Mouse (Mus musculus) gastrocnemius, adult 18-20 months (tissue): ENCODE results near the gene Dazap2. TPM values are rescaled to one million over a fixed set of nuclear protein-coding genes. Genes with fewer than 3 reads are reported as not detected.
"Not testable (repeated sequence)": the region's sequence is repeated elsewhere in the genome, so short reads cannot be mapped to it uniquely, and the experiment has no call there.

Experiments used
- DNase-seq: peaks from one replicate; pipeline ENCODE4 v3.0.0; 2021; ENCODE audit warnings: low spot score
- total RNA-seq, 2 experiments: library from RNA; stranded (reverse); gene quantifications; 2 replicates each; pipeline ENCODE4 v1.2.3; 2021

Gene Dazap2
- total RNA-seq, 2 experiments from 2014 or later, result 71.6 to 73.4 TPM

DNA sequence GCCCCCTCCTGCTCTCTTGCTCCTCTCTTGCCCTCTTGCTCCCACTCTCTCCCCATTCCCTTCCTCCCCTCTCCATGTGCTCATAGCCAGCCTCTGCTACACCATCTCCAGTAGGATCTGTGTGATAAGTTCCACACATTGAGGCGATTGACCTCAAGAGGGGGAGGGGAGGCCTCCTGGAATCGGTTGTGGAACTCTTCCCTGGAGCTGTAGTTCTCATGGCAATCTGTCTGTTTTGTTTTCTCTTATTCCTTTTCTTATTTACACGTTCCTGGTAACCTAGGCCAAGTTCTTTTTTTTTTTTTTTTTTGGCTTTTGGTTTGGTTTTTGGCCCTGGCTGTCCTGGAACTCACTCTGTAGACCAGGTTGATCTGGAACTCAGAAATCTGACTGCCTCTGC is 13.5 kb upstream of the Dazap2 start:
- DNase-seq, result no peak

DNA sequence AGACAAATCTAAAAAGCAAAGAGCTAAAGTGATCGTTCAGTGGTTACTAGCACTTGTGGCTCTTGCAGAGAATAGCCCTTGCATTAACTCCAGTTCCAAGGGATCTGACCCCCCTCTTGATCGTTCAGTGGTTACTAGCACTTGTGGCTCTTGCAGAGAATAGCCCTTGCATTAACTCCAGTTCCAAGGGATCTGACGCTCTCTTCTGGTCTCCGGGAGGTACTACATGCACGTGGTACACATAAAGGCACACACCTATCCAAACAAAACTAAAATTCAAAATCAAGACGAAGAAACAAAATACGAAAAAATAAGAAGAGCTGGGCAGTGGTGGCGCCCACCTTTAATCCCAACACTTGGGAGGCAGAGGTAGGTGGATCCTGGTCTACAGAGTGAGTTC is 8.5 kb upstream of the Dazap2 start:
- DNase-seq, result not testable (repeated sequence)

DNA sequence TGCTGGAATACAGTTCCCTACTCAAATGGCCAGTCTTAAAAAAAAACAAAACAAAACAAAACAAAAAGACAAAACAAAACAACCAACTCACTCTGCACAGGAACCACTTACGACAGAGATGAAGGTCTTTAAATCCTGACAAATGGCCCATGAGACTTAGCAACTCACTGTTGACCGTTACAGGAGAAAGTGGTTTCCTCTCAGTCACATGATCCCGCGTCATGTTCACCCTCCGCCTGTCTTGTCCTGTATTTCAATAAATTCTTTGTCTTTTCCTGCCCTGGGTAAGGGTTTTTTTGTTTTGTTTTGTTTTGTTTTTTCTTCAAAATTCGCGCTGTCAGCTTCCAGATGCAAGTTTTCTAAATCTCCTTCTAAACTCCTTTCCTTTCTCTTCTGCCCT is 3.2 kb upstream of the Dazap2 start:
- DNase-seq, result no peak

DNA sequence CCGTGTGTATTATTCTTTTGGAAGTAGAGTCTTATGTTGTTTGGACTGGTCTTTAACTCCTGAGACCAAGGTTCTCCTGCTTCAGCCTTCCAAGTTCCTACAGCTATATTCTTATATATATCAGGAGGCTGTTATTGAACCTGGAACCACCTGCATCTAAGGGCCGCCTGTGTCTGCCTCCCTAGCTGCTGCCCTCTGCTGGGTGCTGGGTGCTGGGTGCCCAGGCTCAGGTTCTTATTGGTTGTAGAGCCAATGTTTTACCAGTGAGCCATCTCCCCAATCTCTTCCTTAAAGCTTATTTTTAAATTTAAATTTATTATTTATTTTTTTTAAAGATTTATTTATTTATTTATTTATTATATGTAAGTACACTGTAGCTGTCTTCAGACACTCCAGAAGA is 2.7 kb upstream of the Dazap2 start:
- DNase-seq, result no peak

DNA sequence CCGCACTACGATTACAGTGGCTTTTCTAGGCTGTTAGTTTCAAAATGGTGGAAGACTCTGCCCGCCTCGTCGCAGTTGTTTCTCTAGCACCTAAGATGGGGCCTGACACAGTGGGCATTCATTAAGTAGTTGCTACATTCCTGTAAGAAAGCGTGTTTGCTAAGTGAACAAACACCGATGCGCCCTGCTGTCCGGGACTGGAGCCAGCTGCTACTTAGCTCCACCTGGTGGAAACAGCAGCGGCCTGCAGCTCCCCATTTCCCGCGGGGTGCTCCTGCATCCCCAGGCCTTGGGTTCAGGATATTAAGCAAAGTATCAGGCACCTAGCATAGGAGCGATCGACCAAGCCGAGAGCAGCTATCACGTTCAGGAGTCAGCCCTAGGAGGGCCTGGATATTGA is 1.6 kb upstream of the Dazap2 start:
- peak; percentile 80 for DNase-seq

DNA sequence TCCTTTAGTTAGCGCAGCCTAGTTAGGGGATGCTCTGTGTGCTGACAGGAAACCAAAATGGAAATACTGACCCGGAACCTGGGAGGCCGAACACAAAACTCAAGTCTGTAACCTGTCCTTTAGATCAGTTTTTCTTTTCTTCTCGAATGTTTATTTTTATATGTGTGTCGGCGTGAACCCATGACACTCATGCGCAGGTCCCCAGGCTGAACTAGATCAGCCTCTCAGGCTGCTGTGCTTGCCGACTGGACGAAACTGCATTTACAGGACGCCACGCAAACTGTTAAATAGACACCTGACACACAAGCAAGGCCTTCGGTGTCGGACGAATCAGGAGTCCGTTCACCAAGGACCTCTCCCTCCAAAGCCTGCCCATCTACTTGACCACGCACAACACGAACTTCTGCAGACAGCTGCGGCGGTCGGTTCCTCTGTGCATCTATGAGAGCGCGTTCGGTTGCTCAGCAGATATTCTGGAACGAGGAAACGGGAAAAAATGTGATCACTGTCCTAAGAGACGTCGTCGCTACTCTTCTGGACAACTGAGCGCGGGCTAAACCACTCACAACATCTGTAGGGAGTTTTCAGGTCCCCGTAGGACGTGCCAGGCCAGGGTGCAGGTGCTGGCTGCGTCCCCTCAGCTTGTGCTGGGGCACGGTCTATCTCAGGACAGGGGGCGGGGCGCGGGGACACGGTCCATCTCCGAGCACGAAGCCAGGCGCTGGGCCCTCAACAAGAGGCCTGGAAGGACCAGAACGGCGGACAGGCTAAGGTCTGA is 742 bp upstream of the Dazap2 start:
- DNase-seq, result no peak

DNA sequence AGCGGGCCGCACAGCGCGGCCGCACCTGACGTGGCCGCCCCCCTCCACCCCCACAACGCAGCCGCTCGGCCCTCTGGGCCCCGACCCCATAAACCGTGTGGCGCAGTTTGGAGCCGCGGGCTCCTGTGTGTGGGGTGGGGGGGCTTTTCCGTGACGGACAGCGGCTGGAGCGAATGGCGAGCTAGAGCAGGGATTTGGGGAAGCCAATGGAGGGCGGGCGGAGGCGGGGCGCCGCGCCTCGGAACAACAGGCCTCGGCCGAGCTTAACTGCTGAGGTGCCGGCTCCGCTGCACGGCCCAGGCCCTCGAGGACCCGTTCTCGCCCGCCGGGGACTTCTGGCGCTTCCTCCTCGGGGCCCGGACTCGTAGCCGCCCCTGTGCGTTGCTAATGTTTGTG is 674 bp downstream of the Dazap2 start:
- peak; percentile 86 for DNase-seq

DNA sequence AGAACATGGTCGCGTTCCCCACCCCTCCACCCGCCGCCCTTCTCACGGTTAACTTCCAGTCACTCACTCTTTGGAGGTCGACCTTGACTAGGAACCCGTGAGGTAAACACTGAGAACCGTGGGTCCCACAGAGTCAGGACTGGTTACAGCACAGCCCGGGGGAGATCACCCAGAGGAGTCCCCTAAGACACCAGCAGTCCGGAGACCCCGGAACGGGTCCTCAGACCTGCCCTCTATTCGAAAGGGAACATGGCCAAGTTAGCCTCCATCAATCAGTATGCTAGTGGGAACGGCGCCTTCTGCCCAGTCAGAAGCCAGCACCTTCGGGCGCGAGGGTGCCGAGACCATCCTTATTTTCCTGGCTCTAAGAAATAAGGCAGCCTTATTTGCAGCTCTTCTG is 1.1 kb downstream of the Dazap2 start:
- peak; percentile 37 for DNase-seq

DNA sequence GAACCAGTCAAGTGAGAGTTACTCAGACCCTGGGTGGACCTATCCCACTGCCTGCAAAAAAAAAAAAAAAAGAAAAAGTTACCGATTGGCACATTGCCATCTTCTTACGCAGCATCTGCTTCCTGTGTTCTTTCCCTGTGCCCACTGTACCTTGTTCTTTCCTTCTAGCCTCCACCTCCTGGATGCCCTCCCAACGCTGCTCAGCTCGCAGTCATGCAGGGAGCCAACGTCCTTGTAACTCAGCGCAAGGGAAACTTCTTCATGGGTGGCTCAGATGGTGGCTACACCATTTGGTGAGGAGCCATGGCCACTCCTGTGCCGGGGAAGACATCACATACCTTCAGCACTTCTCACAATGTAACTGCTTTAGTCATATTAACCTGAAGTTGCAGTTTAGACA is 4.1 kb downstream of the Dazap2 start:
- no peak for DNase-seq

DNA sequence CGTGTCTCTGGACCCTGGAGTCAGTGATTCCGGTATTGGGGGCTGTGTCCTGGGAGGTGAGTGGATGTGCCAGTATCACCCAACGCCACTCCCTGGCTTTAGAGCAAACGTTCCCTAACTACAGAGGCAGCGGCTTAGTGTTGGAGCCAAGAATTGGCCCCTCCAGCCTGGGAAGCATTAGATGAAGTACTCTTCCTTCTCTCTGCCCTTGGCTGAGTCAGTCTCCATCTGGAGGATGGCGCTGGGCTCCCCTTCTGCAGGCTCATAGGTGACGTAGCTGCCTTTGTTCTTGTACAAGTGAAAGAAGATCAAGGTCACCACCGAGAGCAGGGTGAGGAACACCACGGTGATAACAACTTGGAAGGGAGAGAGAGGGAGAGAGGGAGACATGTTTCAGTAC is 6.5 kb downstream of the Dazap2 start:
- DNase-seq, result not testable (repeated sequence)

DNA sequence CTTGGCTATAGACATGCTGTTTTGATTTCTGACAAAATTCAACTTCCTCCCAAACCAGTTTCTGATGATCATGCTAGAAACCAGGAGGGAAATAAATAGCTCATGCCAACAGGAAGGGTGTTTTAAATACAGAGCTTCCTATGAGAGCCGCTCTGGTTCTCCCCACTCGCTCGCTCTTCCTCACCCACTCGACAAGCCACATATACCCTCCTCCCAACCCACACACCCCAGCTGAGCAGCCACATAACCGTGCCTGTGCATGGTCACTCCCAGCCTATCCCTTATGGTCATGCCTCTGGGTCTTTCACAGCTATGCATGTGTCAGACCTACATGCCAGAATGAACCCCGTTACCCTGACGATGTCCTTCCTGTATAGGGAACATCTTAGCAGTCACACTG is 7.0 kb downstream of the Dazap2 start:
- DNase-seq, result no peak

DNA sequence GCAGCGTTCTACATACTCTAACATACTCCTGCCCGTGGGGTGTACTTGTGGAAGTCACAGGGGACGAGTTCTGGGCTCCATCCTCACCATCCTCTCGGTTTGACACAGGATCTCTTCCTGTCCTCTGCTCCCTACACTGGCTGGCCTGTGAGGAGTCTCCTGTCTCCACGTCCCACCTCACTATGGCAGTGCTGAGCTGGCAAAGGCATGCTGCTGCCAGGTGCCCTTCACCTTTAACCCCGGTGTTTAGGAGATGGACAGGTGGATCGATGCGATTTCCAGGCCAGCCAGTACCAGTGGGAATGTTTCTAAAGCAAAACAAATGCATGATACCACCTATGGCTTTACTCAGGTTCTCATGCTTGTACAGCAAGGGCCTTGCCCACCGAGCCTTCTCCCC is 8.6 kb downstream of the Dazap2 start:
- no peak for DNase-seq

DNA sequence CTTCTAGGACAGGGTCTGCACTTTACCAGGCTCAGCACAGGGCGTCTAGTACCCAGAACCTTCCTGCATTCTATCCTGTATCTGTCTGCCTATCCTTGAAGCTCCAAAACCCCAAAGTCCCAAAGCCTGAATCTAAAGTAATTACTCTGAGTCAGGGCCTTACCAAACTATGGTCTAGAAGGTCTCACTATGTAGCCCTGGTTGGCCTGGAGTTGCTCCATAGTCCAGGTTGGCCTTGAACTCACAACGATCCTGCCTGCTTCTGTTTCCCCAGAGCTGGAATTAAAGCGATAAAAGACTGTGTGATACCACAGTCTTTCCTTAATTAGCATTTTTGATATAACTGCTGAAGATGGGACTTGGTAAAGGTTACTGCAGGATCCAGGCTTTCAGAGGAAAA is 9.3 kb downstream of the Dazap2 start:
- no peak for DNase-seq

DNA sequence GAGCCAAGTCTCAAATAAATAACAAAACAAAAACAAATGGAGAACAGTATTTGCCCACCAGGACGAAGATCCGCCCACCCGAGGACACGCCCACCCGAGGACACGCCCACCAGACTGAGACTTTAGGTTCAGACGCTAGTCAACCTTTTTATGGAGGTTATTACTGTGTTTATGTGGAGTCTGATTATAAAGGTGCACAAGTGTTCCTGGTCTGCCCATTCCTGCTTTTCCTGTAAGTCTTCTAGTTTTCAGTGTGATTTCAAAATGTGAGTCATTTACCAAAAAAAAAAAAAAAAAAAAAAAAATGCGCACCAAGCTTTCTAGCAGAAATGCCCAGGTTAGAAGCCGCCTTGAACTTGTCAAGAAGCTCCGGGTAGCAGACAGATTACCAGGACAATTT is 12.1 kb downstream of the Dazap2 start:
- no peak for DNase-seq

DNA sequence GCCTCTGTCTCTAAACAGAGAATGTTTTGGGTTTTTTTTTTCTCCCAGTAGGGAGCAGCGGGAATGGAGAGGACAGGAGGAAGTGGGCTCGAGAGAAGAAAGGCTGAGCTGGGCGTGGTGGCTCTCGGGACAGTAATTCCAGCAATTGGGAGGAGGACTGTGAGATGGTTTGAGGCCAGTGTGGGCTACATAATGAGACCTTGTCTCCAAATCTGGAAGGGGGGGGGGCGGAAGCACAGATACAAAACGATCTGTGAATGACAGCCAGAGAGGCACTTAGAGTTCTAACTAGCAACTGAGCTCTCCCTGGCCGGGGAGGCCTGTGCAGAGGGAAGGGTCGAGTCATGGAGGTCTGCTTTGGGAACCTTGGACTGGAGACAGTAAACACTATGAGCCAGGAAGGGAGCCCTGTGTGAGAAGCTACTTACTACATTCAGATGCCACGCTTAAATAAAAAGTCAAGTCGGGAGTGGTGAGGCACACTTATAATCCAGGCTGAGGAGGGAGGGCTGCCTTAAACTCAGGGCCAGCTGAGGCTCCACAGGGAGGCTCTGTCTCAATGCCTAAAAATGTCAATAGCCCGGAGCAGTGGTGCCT is 12.7 kb downstream of the Dazap2 start:
- DNase-seq, result no peak

DNA sequence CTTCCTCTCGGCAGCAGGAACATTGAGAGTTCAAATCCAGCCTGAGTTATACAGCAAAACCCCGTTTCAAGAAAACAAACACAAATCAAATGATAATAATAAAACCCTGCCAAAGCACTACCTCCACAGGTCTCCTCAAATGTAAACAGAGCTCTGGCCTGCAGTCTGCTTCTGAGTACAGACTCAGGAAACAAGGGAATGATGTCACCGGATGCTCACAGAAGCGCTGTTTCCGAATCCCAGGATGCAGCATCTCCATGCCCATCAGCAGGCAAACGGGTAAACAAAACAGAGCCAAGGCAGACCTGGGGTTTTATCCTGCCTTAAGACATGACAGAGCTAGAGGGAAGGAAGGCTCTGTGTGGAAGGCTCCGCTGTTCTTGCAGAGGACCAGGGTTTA is 13.6 kb downstream of the Dazap2 start:
- DNase-seq, result no peak

DNA sequence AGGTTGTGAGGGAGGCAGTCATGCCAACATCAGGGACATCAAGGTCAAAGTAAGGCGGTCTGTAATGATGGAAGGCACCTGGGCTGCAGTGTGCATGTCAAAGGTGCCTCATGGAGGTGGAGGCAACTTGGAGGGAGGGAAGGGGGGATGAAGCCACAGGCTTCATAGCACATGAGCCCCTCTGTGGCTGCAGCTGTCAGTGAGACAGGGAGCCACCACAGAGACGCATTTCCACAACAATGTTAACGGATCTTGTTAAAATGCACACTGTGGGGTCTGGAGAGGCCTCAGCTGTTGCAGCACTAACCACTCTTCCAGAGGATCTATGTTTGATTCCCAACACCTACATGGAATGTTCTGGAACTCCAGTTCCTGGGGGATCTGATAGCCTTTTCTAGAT is 15.0 kb downstream of the Dazap2 start:
- no peak for DNase-seq

DNA sequence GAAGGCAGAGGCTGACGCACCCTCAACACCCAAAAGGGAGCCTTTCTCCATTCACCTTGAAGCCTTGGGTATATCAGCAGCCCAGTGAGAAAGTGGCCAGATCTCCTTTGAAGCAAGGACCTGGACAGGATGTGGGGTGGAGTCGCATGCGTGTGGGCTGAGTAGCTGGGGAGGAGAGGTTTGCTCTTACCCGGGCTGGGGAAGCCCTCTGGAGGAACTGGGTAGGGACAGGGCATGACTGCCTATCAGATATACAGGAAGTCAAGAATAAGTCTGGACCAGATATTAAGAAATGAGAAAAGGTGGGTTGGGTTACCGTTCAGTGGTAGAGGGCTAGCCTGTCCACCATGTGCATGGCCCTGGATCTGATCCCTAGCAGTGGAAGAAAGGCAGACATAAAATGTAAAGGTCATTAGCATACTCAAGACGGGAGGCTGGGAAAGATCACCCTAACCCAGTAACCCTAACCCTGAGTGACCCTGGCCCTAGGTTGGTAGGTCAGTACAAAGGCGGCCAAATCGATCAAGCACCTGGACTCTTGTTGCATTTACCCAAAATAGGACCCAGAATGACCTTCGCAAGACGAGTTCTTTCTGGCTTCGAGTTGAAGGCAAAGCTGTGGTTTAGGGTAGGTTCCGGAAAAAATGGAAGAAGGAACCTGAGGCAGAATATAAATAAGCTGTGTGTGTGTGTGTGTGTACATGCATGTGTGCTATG is 16.5 kb downstream of the Dazap2 start:
- no peak for DNase-seq

DNA sequence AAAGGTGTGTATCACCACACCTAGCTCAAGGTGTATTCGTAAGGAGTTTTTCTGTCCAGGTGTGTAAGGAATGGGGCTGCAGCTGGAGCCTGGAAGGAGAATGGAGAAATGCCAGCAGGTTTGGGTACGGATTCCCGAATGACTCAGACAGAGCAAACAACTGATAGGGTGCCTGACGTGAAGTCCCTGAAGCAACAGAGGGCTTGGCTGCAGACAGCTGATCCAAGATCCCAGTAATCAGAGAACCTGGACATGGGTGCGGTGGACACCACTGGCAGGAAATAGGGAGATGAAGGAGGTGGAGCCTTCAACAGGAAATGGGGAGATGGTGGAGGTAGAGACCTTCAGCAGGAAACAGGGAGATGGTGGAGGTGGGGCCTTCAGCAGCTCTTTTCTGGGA is 17.2 kb downstream of the Dazap2 start:
- DNase-seq, result no peak

DNA sequence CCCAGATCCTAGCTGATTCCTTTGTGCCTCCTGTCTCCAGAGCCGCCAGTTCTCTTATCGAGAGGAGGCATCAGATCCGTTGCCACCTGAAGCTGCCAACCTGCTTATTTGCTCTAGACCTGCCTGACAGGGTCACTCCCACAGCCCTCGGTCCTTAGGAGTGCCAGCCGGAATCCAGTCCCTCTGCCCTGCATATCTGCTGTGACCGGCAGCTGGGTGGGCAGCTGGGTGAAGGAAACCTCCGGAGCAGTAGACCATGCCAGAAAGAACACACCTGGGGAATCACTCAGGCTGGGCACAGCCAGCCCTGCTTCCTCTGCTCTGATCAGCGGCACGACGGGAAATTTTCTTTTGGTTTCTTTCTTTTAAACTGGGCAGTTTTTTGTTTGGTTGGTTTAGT is 18.2 kb downstream of the Dazap2 start:
- no peak for DNase-seq

DNA sequence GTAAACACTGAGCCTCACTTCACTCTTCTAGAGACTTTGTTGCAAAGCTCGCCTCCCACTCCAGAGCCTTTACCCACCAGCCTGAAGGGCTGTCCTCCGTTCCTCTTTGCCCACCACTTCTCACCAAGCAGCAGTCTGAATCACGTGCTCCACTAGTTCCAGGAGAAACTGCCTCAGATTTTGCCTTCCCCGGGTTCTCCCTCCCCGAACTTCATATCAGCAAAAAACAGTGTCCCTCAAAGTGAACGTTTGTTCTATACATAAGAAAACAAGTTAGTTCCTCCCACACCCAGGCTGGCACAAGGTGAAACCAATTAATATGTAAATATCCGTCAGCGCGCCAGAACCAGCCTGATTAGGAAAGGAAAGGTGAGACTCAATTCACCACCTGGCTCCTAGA is 20.1 kb downstream of the Dazap2 start:
- no peak for DNase-seq

DNA sequence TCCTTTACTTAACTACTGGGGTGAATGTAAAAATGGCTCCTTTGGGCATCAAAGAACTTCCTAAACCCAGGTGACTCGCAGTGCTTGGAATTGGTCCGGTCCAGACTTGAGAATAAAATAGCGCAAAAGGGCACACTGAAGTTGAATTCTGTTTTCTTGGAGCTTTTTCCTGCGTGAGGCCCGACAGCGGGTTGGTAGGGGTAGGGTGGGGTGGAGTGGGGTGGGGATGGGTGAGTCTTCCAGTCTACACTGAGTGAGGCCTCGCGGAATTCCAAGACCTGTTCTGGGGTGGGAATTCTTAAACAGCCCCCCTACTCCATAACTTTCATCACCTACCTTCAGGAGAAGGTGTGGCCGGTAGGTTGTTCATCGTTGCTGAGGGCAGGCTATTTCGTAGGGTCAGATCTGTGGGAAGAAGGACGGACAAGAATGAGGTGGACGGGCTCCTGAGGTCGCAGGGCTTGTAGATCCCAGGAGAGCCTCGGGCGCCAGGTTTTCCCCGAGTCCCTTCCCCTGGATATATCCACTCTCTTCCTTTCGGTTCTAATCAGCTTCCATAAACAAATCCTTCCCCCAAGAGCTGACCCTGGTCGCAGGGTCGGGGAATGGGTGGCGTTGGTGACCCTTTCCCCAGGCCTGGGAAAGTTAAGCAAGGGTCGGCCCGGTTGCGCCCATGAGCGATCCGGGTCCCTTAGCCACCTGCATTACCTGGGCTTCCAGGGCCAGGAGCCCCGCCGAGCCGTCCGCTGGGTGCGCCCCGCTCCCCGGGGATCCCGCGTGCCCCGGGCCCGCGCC is 20.9 kb downstream of the Dazap2 start:
- DNase-seq, result no peak
